Mouse (Mus musculus) thymus, adult 2 months (tissue): ENCODE results near the gene Arhgap19.

Experiments used
- CTCF ChIP-seq: fragments of 200-500 bp; IDR thresholded peaks from 2 replicates; pipeline ENCODE4 v1.5.1; 2012; ENCODE audit warnings: mild to moderate bottlenecking, control low read depth, low read length, moderate library complexity, borderline replicate concordance; ENCODE audit not compliant: control insufficient read depth, poor library complexity, insufficient read depth; ENCODE audit errors: extremely low read depth
- POLR2A ChIP-seq: fragments of 200-500 bp; IDR thresholded peaks from 2 replicates; pipeline ENCODE4 v1.6.1; 2012; ENCODE audit warnings: mild to moderate bottlenecking, low read length, control low read depth, moderate library complexity; ENCODE audit not compliant: control insufficient read depth, poor library complexity, insufficient read depth; ENCODE audit errors: extremely low read depth

- TF ChIP-seq CTCF (no peak), POLR2A (no peak)
Observed at GRCm38 (mm10) chr19:41810074-41810473, 8.2 kb upstream of the Arhgap19 start.
